Mouse (Mus musculus) kidney, adult 18-20 months (tissue): ENCODE measurements at regions not wholly inside any gene's neighbourhood (a gene's known extent, or its start where the extent isn't known, plus 50 kb on each side); places are given as distances from the start of the nearest gene placed in this dataset.
A peak's percentile ranks its signal among the peaks of the same experiment; 100 is the strongest.

ENCODE experiments used
- DNase-seq: peaks from one replicate; pipeline ENCODE4 v3.0.0; 2021

DNA sequence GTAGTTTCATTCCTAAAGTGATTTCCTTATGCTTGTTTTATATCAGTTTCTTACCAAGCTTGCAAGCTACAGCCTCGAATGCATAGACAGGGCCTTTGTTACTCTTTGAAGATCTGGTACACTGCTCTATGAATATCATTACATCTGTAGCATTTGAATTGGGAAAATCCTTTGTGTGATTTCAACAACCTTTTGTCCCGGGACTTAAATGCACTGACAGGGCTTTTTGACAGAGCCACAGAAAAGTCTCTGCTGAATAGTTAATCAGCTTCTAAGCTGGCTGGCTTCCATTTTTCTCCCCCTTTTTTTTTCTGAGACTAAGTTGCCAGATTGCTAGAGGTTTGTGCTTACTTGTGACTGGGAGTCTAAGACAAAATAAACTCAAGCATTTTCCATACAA is 80.2 kb downstream of the Ednrb start:
- DNase-seq: no peak

DNA sequence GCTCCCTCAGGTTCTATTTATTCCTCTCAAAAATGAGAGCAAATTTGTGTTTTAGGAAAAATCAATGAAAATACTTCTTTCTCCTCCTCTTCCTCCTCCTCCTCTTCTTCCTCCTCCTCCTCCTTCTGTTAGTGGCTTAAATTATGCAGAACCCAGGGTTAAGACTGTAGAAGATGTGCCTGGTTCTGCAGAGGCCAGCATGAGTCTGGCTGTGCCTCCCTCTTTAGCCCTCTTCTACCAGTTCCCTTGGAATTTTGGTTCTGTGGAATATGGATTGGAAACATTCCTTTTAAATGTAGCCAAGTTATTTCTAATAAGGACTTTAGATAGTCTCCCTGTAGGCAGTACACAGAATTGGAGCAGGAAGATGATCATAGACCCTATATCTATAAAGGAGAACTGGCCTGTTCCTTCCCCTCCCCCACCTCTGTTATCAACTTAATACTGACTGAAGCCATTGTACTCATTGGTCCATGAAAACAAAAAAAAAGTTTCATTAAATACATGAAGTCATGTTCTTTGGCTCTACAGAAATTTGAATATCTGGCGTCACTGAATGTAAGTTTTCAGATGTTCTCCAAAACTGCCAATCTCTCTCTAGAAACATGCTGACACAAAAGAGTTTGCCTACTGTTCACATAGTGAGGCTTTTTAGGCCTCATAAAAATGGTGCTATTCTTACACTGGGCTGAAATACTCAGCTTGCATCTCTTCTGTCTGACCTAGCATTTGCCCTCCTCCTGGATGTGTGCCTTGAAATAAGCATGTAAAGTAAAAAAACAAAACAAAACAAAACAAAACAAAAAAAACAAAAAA is 80.8 kb downstream of the Ednrb start:
- no peak for DNase-seq

DNA sequence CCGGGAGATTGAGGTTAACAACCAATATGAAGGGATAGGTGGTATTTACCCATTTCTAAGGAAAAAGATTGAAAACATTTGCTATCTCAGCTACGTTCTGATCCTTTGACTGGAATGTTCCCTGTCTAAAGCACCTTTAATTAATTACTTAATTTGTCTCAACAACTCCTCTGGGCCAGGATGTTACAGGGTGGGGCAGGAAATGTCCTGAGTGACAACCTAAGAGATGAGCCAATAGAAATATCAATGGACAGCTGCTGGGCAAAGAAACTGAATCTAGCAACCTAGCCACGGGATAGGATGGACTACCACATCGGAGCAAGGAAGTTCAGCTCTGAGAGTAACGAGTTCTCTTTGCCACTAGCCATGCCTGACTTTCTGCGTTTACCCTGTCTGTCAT is 84.8 kb downstream of the Ednrb start:
- DNase-seq: peak; percentile 18
